Mouse (Mus musculus): ENCODE measurements around the gene Fance.

DNA sequence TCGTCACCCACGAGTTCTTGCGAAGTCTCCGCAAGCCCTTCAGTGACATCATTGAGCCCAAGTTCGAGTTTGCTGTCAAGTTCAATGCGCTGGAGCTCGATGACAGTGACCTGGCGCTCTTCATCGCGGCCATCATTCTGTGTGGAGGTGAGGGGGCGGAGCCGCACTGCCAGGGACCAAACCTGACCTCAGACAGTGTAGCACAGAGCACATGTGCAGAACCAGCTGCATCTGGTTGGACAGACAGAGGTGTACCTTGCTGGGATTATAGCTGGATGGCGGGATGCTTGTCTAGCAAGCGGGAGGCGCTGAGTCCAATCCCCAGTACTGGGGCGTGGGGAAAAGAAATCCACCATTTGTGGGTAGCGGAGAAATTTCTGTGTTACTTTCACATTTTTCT lies 14.4 kb upstream of the Fance start:
- TF ChIP-seq CTCF (IDR thresholded peaks at IDR 0.05; ENCODE audit: borderline replicate concordance, control insufficient read depth, extremely low read depth, insufficient read depth, low read length, poor library complexity) (no peak), POLR2A (IDR thresholded peaks at IDR 0.05; ENCODE audit: control insufficient read depth, extremely low read depth, insufficient read depth, low read length, poor library complexity) (no peak)

All from thymus, adult 2 months (tissue).